Mouse (Mus musculus) stomach, postnatal 0 days (tissue): ENCODE measurements at regions not wholly inside any gene's neighbourhood (a gene's known extent, or its start where the extent isn't known, plus 50 kb on each side); places are given as distances from the start of the nearest gene placed in this dataset.

ENCODE experiments used
- CTCF ChIP-seq: IDR thresholded peaks from 2 replicates; pipeline ENCODE4 v1.5.1; 2016; ENCODE audit warnings: antibody characterized with exemption, low read depth, mild to moderate bottlenecking, moderate library complexity
- EP300 ChIP-seq: optimal IDR thresholded peaks from 2 replicates; pipeline ENCODE3; 2016; ENCODE audit warnings: antibody characterized with exemption

DNA sequence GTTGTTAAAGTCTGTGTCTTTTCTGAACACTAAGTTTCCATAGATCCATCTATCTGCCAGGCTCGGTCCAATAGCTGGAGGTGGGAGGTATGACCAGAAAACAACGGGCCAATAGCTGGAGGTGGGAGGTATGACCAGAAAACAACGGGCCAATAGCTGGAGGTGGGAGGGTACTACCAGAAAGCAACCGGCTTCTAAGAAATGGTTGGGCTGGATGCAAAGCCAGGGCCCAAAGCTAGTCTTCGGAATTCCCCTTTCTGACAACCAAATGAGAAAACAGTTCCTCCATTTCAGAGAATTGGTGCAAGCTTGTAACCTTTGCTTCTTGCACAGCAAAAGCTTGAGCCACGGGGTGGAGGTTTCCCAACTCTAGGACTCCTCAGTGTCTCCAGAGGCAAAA lies 147.1 kb upstream of the 1600014C23Rik start:
- TF ChIP-seq CTCF (no peak), EP300 (no peak)
